Mouse (Mus musculus) T-cell, adult 2 months (primary cell): ENCODE measurements at regions not wholly inside any gene's neighbourhood (a gene's known extent, or its start where the extent isn't known, plus 50 kb on each side); places are given as distances from the start of the nearest gene placed in this dataset.

Experiments used
- DNase-seq: peaks from one replicate; pipeline ENCODE4 v3.0.0; 2022; ENCODE audit warnings: low spot score

GRCm38 (mm10) chr5:148742158-148742835 lies 186.8 kb downstream of the Katnal1 start:
- no peak for DNase-seq

GRCm38 (mm10) chr5:148741267-148742004 lies 187.7 kb downstream of the Katnal1 start:
- DNase-seq = peak; percentile 10

- DNase-seq = no peak
Observed at GRCm38 (mm10) chr5:148740366-148741266, 188.0 kb upstream of the Ubl3 start.

GRCm38 (mm10) chr5:148739672-148740071 lies 187.1 kb upstream of the Ubl3 start:
- no peak for DNase-seq

DNA sequence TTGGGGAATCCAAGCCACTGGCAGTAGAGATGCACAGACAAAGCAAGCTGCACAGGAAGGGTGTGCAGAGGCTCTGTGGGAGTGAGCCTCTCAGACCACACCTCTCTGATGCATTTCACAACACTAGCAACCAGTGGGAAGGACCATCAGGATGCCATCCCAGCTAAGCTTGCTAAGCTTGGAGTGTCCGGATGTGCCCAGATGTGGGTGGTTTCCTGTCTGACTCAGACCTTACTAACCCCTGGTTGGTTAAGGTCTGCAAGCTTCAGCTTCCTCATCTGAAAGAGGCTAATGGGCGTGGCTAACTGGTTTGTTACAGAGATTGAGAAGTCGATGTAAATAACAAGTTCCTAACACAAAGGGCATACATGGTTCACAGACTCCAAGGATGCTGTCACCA lies 186.6 kb upstream of the Ubl3 start:
- DNase-seq = peak; percentile 20

DNA sequence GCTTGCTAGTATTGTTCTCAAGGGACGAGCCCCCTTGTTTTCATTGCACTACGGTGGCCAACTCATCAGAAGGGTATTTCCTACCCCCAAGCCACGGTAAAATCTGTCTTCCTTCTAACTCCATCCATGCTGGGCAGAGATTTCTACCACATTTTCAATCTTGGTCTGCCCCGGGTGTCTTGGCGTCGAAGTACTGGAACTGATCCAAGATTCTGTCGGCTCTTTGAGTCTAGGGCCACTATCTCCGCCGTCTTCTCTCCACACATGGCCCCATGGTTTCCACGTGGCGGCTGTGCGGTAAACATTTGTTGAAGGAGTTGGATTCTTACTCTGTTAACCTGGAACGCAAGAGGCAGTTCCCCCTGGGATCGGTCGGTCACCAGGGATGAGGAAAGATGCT lies 177.0 kb upstream of the Ubl3 start:
- DNase-seq = no peak

DNA sequence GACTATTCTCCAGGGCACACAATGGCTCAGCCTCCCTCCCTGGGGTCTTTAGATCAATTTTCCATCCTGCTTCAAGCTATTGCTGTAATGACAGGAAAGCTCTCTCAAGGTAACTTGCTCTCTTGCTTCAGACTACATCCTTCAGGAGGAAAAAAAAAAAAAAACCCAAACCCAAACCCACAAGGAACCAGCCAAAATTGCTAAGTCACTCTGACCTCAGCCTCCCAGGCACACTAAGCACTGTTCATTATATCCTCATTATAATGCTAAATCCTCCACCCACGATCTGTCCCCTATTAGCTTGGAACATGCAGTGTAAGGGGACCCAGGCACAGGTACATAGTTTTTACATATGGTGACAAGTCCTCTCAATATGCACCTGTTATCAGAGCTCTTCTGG lies 175.9 kb upstream of the Ubl3 start:
- no peak for DNase-seq

DNA sequence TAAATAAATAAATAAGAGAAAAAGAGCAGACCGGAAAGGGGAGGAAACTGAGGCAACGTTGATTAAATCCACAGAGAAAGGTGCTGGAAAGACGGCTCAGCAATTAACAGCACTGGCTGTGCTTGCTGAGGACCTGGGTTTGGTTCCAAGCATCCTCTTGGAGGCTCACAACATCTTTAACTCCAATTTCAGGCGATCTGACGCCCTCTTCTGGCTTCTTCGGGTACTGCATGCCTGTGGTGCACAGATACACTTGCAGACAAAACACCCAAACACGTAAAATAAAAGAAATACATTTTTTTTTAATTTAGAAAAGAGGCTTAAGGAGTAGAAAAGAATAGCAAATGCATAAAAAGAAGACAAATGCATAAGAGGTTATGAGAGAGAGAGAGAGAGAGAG lies 173.9 kb upstream of the Ubl3 start:
- no peak for DNase-seq

GRCm38 (mm10) chr5:148724470-148724869 lies 171.9 kb upstream of the Ubl3 start:
- DNase-seq = no peak

- DNase-seq = no peak
Observed at GRCm38 (mm10) chr5:148723677-148724227, 171.2 kb upstream of the Ubl3 start.

DNA sequence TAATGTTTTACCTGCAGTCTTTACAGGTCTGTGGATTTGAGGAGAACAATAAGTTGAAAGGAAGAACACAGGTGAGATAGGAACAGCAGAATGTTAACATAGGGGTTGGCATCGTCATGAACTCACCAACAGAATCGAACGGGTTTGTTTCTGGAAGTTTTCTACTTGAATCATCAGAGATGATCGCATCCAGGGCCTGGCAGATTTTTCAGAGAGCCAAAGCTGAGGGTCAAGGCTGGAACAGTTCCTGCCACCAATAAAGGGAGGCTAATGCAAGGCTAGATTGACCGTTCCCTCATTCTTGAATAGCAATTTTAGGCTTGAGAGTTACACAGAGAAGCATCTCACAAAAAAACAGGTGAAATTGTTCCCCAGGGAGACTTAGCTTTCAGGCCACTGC lies 168.0 kb upstream of the Ubl3 start:
- DNase-seq = no peak

DNA sequence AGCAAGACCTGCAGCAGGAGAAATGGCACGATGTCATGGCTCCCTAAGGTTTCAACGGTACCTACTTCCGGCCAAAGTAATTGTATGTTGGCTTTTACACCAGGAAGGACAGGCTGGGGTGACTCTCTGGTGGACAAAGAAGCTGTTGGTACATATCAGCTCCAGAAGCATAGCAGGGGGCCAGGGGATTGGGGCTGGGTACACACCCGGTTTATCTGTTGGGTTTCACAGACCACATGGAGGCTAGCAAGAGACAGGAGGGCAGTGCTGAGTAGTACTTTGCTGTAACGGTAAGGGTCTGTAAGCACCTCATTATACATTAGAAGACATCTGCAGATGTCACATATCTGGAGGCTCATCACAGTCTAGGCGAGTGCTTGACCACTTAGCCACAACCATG lies 164.0 kb upstream of the Ubl3 start:
- no peak for DNase-seq

GRCm38 (mm10) chr5:148715218-148715991 lies 162.8 kb upstream of the Ubl3 start:
- no peak for DNase-seq

DNA sequence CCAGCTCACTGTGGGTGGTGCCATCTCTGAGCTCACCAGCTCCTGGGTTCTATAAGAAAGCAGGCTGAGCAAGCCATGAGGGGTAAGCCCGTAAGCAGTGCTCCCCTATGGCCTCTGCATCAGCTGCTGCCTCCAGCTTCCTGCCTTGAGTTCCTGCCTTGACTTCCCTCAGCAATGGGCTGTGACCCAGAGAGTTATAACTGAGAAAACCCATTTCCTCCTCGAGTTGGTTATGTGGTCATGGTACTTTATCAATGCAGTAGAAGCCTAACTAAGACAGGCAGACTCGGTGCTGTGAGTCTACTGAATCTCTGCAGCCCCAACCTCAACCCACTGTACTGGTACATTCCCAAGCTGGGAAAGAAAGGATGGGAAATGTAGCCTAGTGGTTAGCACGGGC lies 162.2 kb upstream of the Ubl3 start:
- DNase-seq = no peak

- no peak for DNase-seq
Observed at GRCm38 (mm10) chr5:148713796-148714195, 161.2 kb upstream of the Ubl3 start.

- no peak for DNase-seq
Observed at GRCm38 (mm10) chr5:148713039-148713438, 160.4 kb upstream of the Ubl3 start.

- no peak for DNase-seq
Observed at GRCm38 (mm10) chr5:148711570-148711969, 159.0 kb upstream of the Ubl3 start.

- DNase-seq = peak; percentile 58
Observed at GRCm38 (mm10) chr5:148709111-148709771, 156.7 kb upstream of the Ubl3 start.

- no peak for DNase-seq
Observed at GRCm38 (mm10) chr5:148708014-148708741, 155.6 kb upstream of the Ubl3 start.

DNA sequence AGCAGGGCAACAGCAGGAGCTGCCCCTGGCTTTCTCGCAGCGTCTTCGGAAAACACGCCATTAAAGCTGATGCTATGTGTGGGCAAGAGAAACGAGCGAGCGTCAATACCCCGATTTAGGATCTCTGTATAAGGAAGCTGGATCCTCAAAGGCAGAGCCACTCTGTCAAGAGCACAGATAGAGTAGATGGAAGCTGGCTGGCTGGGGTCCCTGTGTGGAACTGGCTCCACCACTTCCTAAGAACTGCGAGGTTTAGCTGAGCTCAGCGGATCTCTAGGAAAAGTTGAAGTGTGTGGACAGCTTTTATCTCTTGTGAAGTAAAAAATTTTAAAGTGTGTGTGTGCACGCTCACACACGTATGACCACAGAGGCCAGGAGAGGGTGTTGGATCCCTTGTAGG lies 154.7 kb upstream of the Ubl3 start:
- DNase-seq = no peak
